Mouse (Mus musculus): ENCODE data around the gene Psmg3. TPM values are rescaled to one million over a fixed set of nuclear protein-coding genes. Genes with fewer than 3 reads are reported as not detected.
A peak's percentile ranks its signal among the peaks of the same experiment; 100 is the strongest.

The Psmg3 gene
- total RNA-seq, 2 experiments from 2014 or later, result 16.5 to 19.7 TPM

DNA sequence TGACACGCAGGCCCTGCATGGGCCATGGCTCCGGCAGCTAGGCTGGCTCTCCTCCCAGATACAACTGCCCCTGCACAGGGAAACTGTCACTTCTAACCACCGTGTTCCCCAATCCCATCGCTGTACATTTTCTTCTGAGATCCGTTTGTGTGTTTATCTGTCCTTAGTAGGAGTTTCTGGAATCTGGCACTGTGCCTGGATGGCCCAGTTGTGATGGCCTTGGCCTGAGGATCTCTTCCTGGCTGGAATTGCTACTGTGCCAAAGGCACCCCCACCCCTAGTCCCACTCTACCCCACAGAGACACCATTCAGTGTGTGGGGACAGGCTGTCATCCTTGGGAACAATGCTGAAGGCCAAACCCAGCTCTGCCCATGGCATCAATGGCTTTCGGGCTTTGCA lies 10.7 kb downstream of the Psmg3 start:
- peak; percentile 51 for DNase-seq

DNA sequence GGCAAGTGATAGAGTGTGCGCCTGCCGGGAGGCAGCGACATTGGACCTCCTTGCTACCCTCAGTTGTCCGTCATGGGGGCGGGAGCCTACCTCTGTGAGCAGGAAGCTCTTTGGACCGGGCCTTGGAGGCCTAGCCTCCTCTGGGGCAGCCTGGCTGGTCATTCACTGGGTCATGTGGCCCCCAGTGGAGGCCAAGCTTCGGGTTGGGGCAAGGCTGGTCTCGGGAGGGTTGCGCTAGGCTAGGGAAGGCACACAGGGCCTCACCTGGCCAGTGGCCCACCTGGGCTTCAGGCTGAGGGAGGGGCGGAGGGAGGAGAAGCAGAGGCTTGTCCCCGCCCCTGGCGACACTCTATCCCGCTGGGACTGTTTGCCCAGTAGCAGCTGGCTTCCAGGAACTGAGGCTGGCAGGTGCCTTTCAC lies 12.7 kb downstream of the Psmg3 start:
- DNase-seq, result peak; percentile 58

- DNase-seq, result no peak
Observed at GRCm38 (mm10) chr5:139813126-139813490, 13.6 kb downstream of the Psmg3 start.

- no peak for DNase-seq
Observed at GRCm38 (mm10) chr5:139812398-139813125, 14.1 kb downstream of the Psmg3 start.

DNA sequence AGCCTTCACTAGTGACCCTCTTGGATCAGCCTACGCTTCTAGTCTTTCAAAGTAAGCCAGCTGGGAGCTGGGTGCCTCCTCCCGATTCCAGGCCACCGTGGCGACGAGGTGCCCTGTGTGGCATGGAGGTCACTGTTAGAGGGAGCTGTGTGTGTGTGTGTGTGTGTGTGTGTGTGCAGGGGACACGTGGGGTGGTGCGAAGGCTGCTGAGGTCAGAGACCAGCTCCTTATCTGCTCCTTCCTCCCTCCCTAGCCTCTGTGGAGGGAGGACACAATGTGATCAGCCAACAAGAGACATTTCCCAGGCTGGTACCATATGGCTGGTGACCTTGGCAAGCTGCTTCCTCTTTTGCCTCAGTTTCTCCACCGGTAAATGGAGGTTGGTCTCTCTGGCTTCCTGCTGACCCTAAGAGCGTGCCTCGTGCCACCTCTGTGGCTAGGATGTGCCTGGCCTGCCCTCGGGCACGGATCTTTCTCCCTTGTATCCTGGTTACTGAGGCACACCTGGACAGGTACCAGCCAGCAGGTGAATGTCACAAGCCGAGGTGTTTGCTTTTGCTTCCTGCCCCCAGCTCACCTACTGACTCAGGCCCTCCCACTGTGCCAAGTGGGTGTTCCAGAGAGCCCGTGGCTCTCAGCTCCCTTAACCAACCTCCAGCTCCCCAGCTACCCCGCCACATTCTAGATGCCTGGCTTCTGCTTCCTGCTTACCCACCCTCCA lies 14.8 kb downstream of the Psmg3 start:
- DNase-seq, result no peak

DNA sequence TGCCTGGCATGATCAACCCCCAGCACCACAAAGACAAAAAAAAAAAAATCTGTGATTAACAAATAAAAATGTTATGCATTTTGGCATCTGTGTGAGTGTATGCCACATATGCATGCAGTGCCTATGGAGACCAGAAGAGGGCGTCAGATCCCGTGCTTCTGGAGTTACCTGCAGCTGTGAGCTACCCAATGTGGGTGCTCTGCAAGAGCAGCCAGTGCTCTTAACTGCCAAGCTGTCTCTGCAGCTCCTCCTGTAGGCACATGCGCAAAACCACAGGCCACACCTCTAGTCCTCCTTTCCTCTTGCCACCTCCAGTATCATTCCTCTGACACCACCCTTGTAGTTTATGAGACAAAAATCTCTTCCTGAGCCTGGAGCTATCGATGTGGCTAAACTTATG lies 17.3 kb downstream of the Psmg3 start:
- DNase-seq, result no peak

GRCm38 (mm10) chr5:139805924-139806323 lies 20.8 kb downstream of the Psmg3 start:
- no peak for DNase-seq

DNA sequence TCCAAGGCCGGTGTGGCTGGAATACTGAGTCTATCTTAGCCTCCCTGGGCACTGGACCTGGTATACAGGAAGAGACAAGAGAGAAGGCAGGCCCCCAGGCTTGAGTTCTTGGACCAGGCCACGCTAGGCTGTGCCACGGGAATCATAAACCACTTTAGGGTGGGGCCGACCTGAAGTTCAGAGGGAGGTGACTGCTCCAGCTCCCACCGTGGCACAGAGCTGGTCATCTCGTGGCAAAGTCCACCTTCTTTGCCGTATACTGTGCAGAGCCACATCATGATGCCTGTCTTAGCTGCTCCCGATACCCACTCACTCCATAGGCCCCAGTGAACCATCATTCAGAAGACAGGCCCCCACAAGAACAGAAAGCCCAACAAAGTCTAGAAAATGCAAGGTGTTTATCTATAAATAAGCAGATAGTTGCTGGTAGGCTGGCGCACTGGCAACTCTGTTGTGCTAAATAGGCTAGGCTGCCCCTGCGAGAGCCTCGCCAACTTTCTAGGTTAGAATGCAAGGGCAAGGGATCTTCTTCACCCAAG lies 22.0 kb downstream of the Psmg3 start:
- DNase-seq, result no peak

GRCm38 (mm10) chr5:139804107-139804551 lies 22.6 kb downstream of the Psmg3 start:
- no peak for DNase-seq

DNA sequence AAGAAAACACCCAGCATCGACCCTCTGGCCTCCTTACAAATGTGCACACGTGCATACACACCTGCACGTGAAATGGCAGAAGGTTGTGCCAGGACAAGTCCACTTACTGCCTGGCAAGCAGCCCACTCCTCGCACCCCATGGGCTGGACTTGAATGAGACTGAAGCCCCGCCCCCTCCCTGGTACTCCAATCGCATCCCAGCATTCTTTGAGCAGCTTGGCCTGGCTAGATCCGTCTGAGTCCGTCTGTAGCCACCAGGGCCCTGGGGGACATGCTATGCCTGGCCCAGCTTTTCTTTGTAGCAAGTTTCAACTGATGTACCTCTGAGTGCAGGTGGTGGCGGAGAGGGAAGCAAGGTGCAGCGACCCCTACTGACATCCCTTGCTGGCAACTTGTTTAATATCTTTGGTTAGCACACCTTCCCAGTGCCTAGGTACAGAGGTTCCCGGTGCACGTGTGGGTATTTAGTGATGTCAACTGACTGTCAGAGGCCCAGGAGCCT lies 23.0 kb downstream of the Psmg3 start:
- DNase-seq, result peak; percentile 74

DNA sequence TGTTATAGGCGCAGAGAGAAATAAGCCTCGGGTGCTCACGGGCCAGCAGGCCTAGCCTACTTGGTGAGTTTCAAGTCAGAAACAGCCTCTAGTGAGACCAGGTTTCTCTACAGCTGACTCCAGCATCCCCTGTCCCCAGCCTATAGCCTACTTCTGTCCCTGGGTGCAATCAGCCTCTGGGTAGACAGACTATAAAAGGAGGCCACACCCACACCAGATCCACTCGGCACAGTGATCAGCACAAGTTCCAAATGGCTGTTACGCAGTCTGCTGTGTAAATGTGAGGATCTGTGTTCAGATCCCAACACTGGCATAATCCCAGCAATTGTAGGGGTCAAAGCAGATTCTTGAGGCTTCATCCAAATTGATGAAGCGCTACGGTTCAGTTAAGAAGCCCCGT lies 23.5 kb downstream of the Psmg3 start:
- no peak for DNase-seq

GRCm38 (mm10) chr5:139801880-139802279 lies 24.8 kb downstream of the Psmg3 start:
- no peak for DNase-seq

GRCm38 (mm10) chr5:139801231-139801630 lies 25.5 kb downstream of the Psmg3 start:
- no peak for DNase-seq

- DNase-seq, result no peak
Observed at GRCm38 (mm10) chr5:139799801-139800590, 26.7 kb downstream of the Psmg3 start.

DNA sequence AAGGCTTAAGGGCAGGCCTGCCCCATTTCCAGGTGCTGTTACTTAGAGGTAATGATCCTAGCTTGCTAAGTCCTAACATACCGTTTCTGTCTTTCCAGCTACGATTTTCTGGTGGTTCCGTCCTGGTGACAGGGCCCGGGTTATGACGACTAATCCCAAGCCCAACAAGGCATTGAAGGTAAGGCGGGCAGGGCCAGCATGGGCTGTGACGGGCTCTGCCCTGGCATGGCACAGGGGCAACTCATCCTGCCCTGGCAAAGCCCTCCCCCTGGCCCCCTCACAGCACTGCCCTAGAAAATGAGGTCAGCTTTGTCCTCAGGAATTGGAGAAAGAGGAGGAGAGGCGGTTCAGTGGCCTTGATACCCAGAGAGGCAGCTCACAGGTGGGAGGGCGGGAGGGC lies 27.6 kb downstream of the Psmg3 start:
- no peak for DNase-seq

GRCm38 (mm10) chr5:139798168-139798900 lies 28.4 kb downstream of the Psmg3 start:
- no peak for DNase-seq

DNA sequence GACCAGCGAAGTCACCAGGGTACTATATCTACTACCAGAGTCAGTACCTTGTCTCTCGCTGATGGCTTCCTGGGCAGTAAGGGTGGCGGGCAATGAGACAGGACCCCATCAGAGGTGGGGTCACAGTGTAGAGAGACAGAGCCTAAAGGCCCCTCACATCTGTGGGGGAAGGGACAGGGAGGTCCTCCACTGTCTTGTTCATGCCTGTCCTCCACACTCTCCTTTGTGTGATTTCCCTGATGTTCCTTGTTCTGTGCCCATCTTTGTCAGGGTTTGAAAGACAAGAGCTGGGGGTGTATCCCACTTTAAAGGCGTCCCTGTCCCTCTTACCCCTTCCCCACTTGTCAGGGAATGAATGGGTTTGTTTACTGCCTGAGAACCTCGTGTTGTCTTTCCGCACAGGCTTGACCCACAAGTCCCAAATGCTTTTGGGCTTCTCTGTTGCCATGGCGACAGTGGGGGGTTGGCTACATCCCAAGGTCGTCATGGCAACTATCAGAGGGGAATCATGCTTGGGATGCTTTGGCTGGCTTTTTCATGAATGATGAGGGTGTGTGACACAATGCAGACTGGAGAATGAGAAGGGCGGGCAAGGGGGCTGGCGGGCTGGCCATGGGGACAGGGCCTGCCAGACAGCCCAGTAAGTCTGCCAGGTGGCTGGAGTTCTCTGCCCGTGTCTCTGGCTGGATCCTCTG lies 29.1 kb downstream of the Psmg3 start:
- DNase-seq, result peak; percentile 94

DNA sequence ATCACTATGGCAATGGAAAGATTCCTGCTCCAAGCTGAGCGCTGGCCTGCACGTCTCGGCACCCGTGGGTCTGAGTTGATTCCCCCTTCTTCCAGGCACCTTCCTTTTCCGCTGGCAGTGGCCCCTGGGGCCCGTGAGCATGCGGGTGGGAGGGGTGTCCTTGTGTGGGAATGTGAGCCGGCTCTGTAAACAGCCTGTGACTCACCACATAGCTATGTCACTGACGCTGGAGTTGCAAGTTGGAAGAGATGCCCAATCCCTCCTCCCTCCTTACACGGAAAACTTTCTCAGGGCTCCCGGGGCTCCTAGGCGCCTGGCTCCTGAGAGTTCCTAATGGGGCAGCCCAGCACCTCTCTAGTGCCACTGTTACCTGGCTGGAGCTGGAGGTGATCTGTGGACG lies 29.8 kb downstream of the Psmg3 start:
- DNase-seq, result peak; percentile 88

DNA sequence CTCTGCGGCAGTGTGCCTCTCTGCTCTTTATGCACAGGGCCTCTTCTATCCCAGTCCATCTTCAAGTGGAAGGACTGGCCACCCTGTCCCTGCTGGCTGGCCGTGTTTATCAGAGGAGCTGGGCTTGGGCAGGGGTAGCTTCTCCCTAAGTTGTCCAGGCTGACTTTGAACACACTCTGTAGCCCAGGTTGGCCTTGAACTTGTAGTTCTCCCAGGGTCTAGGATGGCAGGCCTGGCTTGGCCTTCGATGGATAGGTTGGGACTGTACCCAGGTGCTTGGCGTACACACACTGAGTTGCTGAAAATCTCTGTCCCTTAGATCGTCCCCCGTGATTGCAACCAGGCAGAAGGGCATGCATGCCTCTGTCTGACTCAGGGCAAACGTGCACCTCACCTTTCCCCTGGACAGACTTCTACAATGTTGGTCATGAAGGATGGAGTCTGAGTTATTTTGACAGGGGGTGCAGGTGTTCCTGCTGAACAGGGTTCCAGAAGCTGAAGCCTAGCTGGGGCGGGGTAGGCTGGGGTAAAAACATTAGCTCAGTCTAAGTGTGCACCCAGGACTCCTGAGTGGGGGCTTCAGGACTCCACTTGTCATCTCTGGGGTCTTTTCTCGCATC lies 30.6 kb downstream of the Psmg3 start:
- no peak for DNase-seq

DNA sequence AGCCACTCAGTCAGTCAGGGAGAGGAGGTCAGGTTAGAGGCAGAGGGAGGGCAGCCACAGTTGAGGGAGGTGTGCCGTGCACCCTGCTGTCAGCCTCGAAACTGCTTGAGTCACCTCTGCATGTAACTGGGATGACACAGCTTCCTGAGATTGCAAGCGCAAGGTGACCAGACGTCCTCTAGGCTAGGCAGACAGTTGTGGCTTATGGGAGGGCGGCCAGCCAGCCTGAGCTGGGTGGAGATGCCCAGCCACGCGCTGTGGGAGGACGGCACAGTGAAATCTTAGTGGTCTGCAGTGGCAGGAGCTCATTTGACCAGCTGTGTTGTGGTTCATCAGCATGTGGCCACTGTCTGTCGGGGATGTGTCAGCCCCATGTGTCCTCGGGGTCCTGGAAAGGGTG lies 31.7 kb downstream of the Psmg3 start:
- peak; percentile 62 for DNase-seq

DNA sequence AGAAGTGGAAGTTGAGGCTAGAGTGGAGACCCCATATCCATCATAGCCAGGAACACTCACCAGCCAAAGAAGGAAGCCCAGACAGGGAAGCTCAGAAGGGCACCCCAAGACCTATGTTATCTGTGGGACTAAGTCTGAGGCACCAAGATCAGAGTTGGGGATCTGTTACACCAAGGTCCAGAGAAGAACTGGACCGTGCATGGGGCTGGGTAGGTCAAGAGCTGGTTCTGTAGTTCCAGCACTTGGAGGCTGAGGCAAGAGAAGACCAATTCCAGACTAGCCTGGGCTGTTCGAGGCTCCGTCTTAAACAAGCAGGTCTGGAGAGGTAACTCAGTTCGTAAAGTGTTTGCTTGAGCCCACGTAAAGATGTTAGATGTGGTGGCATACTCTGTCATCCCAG lies 32.5 kb downstream of the Psmg3 start:
- no peak for DNase-seq
